Mouse (Mus musculus) spleen, postnatal 14 days (tissue): ENCODE results near the gene Znrf1.

Source experiments
- DNase-seq, 2 experiments: peaks; one replicate each; pipeline ENCODE4 v3.0.0; 2021 to 2022; ENCODE audit warnings: low spot score in 2 of 2

Znrf1 gene

DNA sequence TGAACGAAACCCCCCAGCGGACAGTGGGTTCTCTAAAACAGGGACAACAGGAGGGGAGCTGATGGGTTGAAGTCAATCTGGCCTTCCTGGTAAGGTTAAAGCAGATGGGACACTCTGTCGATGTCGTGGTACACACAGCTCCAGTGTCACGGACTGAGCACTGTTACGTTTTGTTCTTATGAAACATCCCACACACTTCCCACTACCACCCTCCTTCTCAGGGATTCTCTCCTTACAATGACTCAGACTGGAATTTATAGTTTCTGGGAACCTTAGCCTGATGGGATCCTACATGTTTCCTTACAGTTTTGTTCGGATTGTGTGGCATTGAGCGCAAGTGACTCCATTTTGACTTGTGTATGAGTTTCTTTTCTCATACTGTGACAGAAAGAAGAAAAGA lies 95.7 kb downstream of the Znrf1 start:
- DNase-seq: no peak

DNA sequence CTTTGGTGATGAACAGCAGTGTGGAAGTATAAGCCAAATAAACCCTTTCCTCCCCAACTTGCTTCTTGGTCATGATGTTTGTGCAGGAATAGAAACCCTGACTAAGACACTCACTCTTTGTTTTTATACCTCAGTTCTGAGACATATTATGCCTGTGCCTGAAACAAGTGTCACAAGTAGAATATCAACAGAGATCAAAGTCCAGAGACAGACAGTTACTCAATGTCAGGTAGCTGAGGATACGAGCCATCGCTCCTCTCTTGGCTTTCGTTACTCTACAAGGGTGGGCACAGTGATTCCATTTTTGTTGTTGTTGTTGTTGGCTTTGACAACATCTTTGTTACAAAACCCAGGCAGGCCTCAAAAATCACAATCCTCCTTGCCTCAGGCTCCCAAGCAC lies 97.1 kb downstream of the Znrf1 start:
- no peak for DNase-seq

DNA sequence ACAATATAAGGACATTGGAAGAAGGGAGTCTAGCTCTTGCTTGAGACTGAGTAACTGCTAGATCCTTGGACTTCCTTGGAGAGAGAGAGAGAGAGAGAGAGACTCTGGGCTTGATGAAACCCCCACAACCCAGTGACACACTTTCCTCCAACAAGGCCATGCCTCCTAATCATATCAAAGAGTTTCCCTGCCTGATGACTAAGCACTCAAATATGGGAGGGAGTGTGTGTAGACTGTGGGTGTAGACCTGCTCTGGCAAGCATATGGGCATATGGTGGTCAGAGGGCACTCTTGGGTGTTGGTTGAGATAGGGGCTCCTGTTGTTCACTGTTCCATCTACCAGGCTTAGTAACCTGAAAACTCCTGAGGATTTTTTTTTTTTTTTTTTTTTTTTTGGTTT lies 102.2 kb downstream of the Znrf1 start:
- no peak for DNase-seq

DNA sequence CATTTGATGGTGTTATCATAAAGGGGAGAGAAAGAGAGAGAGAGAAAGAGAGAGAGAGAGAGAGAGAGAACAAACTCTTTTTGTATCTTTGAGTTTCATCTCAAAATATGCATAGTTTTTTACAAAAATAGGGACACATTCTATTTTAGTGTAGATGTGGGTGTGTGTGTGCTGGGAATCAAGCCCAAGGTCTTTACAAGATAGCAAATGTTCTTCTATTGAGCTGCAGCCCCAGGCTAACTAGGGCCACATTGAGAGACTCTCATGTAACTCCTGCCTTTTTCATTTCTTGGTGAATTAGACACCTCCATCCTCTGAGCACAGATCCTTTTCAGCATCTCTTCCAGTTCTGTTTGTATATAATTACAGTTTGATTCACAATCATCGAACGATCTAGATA lies 105.2 kb downstream of the Znrf1 start:
- DNase-seq: no peak

DNA sequence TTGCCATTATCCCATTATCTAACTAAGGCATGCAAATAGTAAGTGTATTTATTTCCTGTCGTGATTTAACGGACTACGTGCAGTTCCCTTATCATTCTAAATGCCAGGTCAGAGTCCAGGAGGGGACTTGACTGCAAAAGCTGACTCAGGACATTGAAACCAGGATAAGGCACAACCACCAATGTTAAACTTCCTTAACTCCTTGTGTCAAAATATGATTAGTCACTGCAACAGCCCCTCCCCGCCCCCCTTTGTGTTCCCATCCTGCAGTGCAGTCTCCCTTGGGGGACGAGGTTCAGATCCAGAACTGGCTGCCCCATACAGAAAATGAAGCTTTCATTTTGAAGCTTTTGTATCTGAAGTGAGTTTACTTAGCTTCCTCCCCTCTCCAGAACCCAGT lies 106.6 kb downstream of the Znrf1 start:
- no peak for DNase-seq

DNA sequence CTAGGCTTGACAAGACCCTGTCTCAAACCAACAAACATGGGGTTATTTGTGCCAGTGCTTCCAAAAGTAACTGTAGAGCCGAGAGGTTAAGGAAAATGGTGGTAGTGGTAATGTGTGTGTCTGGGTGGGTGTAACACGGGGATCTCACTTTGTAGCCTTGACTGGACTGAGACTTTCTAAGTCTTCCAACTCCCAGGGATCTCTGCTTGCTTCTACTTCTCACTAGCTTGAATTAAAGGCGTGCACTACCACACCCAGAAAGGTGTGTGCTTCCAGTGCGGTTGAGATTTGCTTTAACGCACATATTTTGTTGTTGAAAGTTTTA lies 107.0 kb downstream of the Znrf1 start:
- DNase-seq: no peak

DNA sequence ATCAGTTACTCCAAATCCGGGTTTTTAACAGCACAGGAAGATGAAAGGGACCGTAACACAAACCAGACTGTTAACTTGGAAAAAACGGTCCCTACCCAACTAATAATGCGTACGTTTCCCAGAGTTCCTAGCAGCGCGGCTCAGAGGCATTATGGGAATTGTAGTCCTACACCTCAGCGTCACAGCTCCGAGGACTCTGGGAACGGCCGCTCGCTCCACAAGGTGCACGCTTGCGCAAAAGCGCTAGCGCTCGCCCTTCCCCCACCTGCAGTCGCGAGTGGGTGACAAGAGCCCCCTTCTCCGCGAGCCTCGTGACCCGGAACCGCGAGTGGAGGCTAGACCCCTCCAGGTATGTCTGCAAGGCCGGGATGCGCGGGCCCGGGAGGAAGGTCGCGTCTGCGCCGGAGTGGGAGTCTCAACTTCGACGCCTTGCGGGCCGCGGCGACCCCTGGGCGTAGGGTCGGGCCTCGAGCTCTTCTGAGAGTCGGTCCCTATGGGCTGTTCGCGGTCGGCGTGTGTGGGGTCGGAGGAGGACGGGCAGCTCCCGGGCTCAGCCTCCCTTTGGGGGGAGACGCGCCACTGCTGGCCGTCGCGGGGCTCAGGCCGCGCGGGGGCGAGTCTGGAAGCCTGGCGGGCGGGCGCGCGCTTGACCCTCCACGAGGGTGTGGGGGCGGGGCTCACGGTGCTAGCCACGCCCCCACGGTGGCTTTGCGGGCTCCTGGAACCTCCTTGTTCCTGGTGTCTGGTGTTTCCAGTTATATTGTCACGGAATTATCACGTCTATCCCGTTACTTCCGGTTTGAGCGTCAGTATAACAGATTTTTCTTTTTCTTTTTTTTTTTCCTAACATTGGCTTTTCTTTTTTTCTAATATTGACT lies 107.6 kb downstream of the Znrf1 start, which contains the start of gene Zfp1:
Gene Zfp1 (plus strand): TSS at position 138 of the 878 bp plus-strand sequence.
- DNase-seq: peak; percentile 74 to 77

DNA sequence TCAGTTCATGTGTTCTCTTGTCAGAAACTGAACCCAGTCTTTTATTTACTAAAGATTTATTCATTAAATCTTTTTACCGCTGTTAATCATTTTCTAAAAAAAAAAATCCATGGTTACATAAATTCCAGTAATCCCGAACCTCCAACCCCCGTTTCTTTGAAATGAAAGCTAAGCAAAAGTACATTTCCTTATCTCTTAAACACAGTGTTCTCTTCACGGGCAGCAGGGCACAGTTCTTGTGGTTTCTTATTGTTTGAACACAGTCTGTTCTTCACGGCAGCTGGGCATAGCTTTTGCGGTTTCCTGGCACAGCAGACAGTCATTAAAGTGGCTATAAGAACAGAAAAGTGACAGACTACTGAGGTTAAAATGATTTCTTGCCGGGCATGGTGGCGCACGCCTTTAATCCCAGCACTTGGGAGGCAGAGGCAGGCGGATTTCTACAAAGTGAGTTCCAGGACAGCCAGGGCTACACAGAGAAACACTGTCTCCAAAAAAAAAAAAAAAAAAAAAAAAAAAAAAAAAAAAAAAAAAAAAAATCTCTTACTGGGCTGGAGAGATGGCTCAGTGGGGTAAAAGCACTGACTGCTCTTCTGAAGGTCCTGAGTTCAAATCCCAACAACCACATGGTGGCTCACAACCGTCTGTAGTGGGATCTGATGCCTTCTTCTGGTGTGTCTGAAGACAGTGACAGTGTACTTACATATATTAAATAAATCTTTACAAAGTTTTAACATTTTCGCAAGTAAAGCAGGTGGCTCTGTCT lies 108.6 kb downstream of the Znrf1 start:
- DNase-seq: peak; percentile 20 to 37

DNA sequence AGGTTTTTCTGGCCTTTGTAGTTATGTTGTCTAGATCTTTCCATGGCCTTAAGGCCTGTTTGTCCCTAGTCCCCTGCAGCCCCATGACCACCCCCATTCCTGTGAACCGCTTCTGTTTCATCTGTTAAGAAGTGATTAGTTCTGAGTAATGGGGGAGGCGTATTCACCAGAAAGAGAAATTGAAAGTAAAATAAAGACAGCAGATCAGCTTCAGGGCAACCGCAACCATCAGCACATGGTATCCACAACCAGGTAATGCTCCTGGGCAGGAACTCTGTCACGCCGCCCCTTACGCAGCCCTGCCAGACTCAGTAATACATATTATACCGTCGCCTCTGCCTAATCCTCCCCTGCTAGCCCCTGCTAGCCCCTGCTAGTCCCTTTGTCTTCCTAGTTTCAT lies 109.8 kb downstream of the Znrf1 start:
- no peak for DNase-seq

DNA sequence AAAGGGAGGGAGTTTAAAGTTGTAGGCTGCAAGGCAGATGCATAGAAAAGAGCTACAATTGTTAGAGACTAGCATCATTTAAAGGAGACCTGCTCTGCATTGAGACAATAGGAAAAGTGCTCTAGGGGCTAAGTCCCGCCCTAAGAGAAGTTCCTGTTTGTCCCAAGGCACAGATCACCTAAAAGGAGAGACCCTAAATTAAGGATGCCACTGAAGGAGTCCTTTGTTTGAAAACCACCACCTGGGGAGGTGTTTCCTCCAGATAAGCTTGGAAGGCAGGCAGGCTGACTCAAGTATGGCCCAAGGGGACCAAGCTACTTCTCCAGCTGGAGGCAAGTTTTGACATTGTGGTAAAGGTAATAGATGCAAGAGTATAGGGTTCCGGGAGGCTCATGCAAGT lies 112.9 kb downstream of the Znrf1 start:
- no peak for DNase-seq

DNA sequence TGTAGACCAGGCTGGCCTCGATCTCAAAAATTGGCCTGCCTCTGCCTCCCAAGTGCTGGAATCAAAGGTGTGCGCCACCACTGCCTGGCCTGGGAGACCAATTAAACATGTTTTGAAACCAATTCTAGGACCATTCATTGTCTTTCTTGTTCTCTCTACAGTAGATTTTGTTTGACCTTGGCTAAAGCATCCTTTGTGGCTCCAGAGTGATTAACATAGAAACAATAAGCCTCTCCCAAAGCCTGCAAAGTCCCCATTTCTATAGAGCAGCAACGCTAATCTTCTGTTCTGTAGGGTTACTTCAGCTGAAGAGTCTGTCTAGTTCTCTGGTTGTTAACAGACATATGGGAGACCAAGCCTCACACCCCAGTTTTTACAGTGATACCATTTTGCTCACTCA lies 114.8 kb downstream of the Znrf1 start:
- no peak for DNase-seq

DNA sequence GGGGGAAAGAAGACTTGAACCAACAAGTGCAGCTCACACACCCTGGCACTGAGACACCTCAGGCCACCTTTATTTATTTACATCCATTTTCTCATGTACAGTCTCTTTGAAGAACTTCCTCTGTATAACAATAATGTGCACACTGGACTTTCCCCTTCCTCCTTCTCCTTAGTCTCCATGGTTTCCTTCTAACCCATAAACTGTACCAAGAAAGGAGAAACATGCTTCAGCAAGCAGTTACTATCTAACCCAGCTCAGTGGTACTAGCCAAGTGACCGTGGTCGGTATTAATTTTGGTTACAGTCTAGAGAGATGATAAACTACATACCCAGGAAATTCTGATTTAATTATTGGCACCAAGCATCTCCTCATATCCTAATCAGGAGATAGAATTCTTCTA lies 117.6 kb downstream of the Znrf1 start:
- no peak for DNase-seq

DNA sequence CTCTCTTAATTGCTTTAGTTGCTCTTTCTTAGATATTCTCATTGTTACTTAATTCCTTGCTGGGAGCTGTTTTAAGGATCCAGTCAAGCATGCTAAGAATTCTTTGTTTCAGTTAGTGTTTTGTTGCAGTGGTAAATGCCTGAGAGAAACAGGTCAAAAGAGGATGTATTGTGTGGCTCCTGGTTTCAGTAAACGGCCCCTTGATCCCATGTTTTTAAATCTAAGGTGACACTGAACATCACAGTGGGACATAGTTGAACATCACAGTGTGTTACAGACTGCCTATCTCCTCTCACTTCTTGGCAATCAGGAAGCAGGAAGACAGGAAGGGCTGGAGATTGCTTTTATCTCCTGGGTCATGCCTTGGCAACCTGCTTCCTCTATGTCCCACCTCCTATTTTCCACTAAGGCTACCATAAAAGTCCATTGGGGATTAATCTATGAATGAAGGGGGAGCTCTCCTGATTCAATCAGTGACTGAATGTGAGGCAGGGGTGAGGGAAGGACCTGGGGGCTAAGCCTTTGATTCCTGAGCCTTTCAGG lies 121.5 kb downstream of the Znrf1 start:
- DNase-seq: no peak

DNA sequence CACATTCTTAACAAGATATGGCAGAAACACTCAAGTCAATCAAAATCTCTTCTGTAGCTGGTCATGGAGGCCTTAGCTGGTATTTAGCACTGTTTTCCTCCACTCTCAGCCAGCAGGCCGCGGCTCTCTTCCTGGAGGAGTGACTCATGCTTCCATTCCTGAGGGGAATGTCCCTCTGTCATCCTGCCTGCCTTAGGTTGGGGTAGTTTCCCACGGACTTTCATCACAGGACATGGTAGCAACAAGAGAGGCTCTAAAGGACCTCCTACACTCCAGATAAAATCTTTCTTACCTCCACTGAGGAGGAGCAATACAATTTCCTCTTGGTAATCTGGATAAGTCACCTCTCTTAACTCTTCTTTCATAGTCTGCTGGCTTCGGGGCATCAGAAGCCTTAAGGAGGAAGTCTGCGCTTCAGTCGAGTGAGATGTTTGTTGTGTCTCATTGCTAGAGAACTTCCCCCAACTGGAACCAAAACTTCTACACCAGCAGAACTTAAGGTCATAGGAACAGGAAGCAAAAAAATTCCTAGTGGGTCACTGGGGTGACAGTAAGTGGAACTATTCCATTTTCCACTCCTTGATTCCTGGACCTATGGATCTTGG lies 123.0 kb downstream of the Znrf1 start:
- no peak for DNase-seq

DNA sequence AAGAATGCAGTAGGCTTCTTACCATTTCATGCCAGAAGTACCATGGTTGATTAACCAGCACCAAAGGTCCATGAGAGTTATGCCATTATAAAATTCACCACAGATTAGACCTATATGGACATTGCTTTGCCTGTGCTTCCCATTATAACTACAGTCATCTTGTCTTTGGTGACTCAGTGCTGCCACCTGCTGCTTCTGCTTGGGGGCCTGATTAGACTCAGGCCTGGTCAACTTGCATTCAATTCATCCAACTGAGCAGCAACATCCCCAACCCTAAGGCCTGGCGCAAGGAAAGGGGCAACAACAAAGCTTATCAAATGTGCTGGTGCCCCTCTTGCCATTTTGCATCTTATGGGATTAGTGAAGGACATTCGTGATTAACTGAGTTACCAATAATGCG lies 126.6 kb downstream of the Znrf1 start:
- DNase-seq: peak; percentile 41 to 68

DNA sequence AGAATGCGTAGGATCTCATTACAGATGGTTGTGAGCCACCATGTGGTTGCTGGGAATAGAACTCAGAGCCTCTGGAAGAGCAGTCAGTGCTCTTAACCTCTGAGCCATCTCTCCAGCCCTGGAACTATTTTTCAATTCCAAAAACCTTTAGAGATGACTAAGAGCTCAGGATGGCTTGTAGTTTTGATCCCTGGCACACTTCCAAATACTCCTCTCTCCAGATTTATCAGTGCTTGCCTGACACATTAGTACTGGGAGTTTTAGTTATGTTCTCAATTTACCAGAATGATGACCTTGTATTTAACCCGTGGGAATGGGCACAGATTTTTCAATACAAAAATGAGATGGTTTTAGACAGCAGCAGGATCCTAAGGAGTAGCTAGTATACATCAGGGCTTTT lies 130.9 kb downstream of the Znrf1 start:
- DNase-seq: no peak
